Mouse (Mus musculus) intestine, postnatal 0 days (tissue): Measurements from ENCODE around the gene Gm27027. TPM values are rescaled to one million over a fixed set of nuclear protein-coding genes. Genes with fewer than 3 reads are reported as not detected.

Source experiments
- ATAC-seq: fragments of 200-750 bp; cut with Nextera tagmentation; 2 replicates; pipeline ENCODE4 v1.8.0; 2017; ENCODE audit warnings: mild to moderate bottlenecking, moderate TSS enrichment, moderate library complexity
- H3K27ac ChIP-seq: fragments of 300-500 bp; sonication (generic); 2 replicates; pipeline ENCODE4 v1.5.1; 2014; ENCODE audit warnings: mild to moderate bottlenecking, low read depth, low read length, moderate library complexity
- H3K27me3 ChIP-seq: fragments of 300-500 bp; sonication (generic); replicated peaks from 2 replicates; pipeline ENCODE4 v1.6.1; 2014; ENCODE audit warnings: low read length, mixed read lengths; ENCODE audit not compliant: control insufficient read depth, insufficient read depth
- H3K36me3 ChIP-seq: fragments of 300-500 bp; sonication (generic); 2 replicates; pipeline ENCODE4 v1.6.1; 2014; ENCODE audit warnings: mild to moderate bottlenecking, moderate library complexity; ENCODE audit not compliant: control insufficient read depth, insufficient read depth
- H3K4me1 ChIP-seq: fragments of 300-500 bp; sonication (generic); replicated peaks from 2 replicates; pipeline ENCODE4 v1.6.1; 2014; ENCODE audit warnings: antibody characterized with exemption, low read length, mixed read lengths; ENCODE audit not compliant: control insufficient read depth, insufficient read depth
- H3K4me2 ChIP-seq: fragments of 300-500 bp; sonication (generic); replicated peaks from 2 replicates; pipeline ENCODE4 v1.6.1; 2014; ENCODE audit warnings: low read depth, mild to moderate bottlenecking, moderate library complexity
- H3K4me3 ChIP-seq: fragments of 300-500 bp; sonication (generic); 2 replicates; pipeline ENCODE4 v1.5.1; 2014; ENCODE audit warnings: low read depth, low read length
- H3K9ac ChIP-seq: fragments of 300-500 bp; sonication (generic); 2 replicates; pipeline ENCODE4 v1.6.1; 2014; ENCODE audit warnings: mild to moderate bottlenecking, low read depth, low read length
- H3K9me3 ChIP-seq: fragments of 300-500 bp; sonication (generic); 2 replicates; pipeline ENCODE4 v1.6.1; 2016; ENCODE audit warnings: mixed run types; ENCODE audit not compliant: control insufficient read depth
- CTCF ChIP-seq: sonication (generic); IDR thresholded peaks from 2 replicates; pipeline ENCODE4 v1.5.1; 2016; ENCODE audit warnings: low read depth, mild to moderate bottlenecking, control low read depth, antibody characterized with exemption, moderate library complexity
- WGBS: fragments of 180-500 bp; shearing (Covaris S2); extraction: QIAGEN DNeasy Blood & Tissue Kit; methylation state at CpG from one replicate; pipeline ENCODE4 v1.1.7; 2014; 5-methylcytosine and 5-hydroxymethylcytosine counted together
- polyA plus RNA-seq: library from polyadenylated mRNA; unstranded; fragments of >200 nt; fragmentation: Nextera tagmentation; extraction: Ambion mirVana; gene quantifications from 2 replicates; pipeline ENCODE4 v1.2.1, GENCODE M21; 2015

Gene Gm27027
- polyA plus RNA-seq, 1 experiment from 2014 or later: not detected

- ATAC-seq: no peak
- Histone ChIP-seq H3K4me1 (no peaks in the 10 kb centered on the region), H3K4me2 (no peak overlapping the region), H3K9ac (no peak overlapping the region), H3K36me3 (peaks cover 65% of the 10 kb centered on the region), H3K9me3 (no peaks in the 10 kb centered on the region), H3K27ac (no peak overlapping the region), H3K4me3 (no peak overlapping the region), H3K27me3 (no peaks in the 10 kb centered on the region)
- WGBS: 84% methylated on average over 6 of the region's 6 CpGs
- TF ChIP-seq CTCF: no peak
These were observed 5.3 kb upstream of the Gm27027 start for GRCm38 (mm10) chr2:94001411-94001810.

- no peak overlapping the region for H3K9ac ChIP-seq
- 62% methylated on average over 3 of the region's 3 CpGs for WGBS
These were observed 3.3 kb downstream of the Gm27027 start for GRCm38 (mm10) chr2:93992810-93993209.

GRCm38 (mm10) chr2:93992259-93992658, 3.9 kb downstream of the Gm27027 start:
- H3K9ac ChIP-seq: no peak overlapping the region
- H3K4me1 ChIP-seq: no peaks in the 10 kb centered on the region
- no peak overlapping the region for H3K4me3 ChIP-seq
- no peaks in the 10 kb centered on the region for H3K27me3 ChIP-seq
- H3K4me2 ChIP-seq: no peak overlapping the region
- no peak for ATAC-seq
- no peak for TF ChIP-seq CTCF
- H3K36me3 ChIP-seq: peaks cover 92% of the 10 kb centered on the region
- 64% methylated on average over 5 of the region's 5 CpGs for WGBS
- H3K27ac ChIP-seq: no peak overlapping the region
- H3K9me3 ChIP-seq: no peaks in the 10 kb centered on the region

More at GRCm38 (mm10) chr2:93992810-93993209, 3.3 kb downstream of the Gm27027 start:
- no peak overlapping the region for H3K4me3 ChIP-seq
- no peaks in the 10 kb centered on the region for H3K9me3 ChIP-seq
- H3K27ac ChIP-seq: no peak overlapping the region
- no peak for ATAC-seq
- H3K4me1 ChIP-seq: no peaks in the 10 kb centered on the region
- H3K27me3 ChIP-seq: no peaks in the 10 kb centered on the region
- H3K4me2 ChIP-seq: no peak overlapping the region
- H3K36me3 ChIP-seq: peaks cover 92% of the 10 kb centered on the region
- no peak for TF ChIP-seq CTCF

- Histone ChIP-seq H3K36me3 (peaks cover 92% of the 10 kb centered on the region), H3K4me2 (no peak overlapping the region), H3K27me3 (no peaks in the 10 kb centered on the region), H3K27ac (no peak overlapping the region; the same call in 1 of the 2 replicates), H3K4me1 (no peaks in the 10 kb centered on the region), H3K4me3 (no peak overlapping the region), H3K9me3 (no peaks in the 10 kb centered on the region), H3K9ac (no peak overlapping the region)
- no peak for TF ChIP-seq CTCF
- WGBS: 53% methylated on average over 3 of the region's 3 CpGs
- no peak for ATAC-seq
These were observed 4.8 kb downstream of the Gm27027 start for GRCm38 (mm10) chr2:93991336-93991735.

GRCm38 (mm10) chr2:93988440-93988839, 7.7 kb downstream of the Gm27027 start:
- no peaks in the 10 kb centered on the region for H3K9me3 ChIP-seq
- no peak overlapping the region for H3K9ac ChIP-seq
- no peak for TF ChIP-seq CTCF
- no peak overlapping the region for H3K27ac ChIP-seq
- no peaks in the 10 kb centered on the region for H3K27me3 ChIP-seq
- H3K4me3 ChIP-seq: no peak overlapping the region
- H3K4me1 ChIP-seq: no peaks in the 10 kb centered on the region
- WGBS: 84% methylated on average over 2 of the region's 2 CpGs
- H3K4me2 ChIP-seq: no peak overlapping the region
- H3K36me3 ChIP-seq: peaks cover 75% of the 10 kb centered on the region
- no peak for ATAC-seq

- Histone ChIP-seq H3K27ac (peak overlapping the region; percentile 54), H3K9ac (no peak overlapping the region), H3K27me3 (no peaks in the 10 kb centered on the region), H3K36me3 (peaks cover 50% of the 10 kb centered on the region), H3K9me3 (no peaks in the 10 kb centered on the region), H3K4me3 (no peak overlapping the region), H3K4me1 (no peaks in the 10 kb centered on the region), H3K4me2 (no peak overlapping the region)
- peak; percentile 27; the same call in 1 of the 2 replicates for TF ChIP-seq CTCF
- no peak; the same call in 1 of the 2 replicates for ATAC-seq
- 49% methylated on average over 4 of the region's 4 CpGs for WGBS
These were observed 13.5 kb downstream of the Gm27027 start for GRCm38 (mm10) chr2:93982457-93983235.
